Mouse (Mus musculus) frontal cortex, postnatal 25 days (tissue): ENCODE data around the gene Lgals7.
A peak's percentile ranks its signal among the peaks of the same experiment; 100 is the strongest.
"Not testable (repeated sequence)": the region's sequence is repeated elsewhere in the genome, so short reads cannot be mapped to it uniquely, and the experiment has no call there.

Source experiments
- DNase-seq, 2 experiments: peaks; one replicate each; pipeline ENCODE4 v3.0.0; 2022; ENCODE audit warnings: low spot score in 2 of 2

Lgals7 gene

GRCm38 (mm10) chr7:28877155-28877554, 13.5 kb downstream of the Lgals7 start:
- DNase-seq = no peak

GRCm38 (mm10) chr7:28877856-28878255, 14.2 kb downstream of the Lgals7 start:
- no peak for DNase-seq

- no peak for DNase-seq
Measured at GRCm38 (mm10) chr7:28879606-28880005, 16.0 kb downstream of the Lgals7 start.

- no peak for DNase-seq
Measured at GRCm38 (mm10) chr7:28880554-28880953, 16.9 kb downstream of the Lgals7 start.

- DNase-seq = no peak
Measured at GRCm38 (mm10) chr7:28881199-28881598, 17.5 kb downstream of the Lgals7 start, which contains the start of gene Capn12. Gene Capn12, plus strand, starts transcription at chr7:28881422.

GRCm38 (mm10) chr7:28883039-28883438, 19.4 kb downstream of the Lgals7 start:
- DNase-seq = no peak

- not testable (repeated sequence) for DNase-seq
Measured at GRCm38 (mm10) chr7:28883704-28884103, 20.1 kb downstream of the Lgals7 start.

GRCm38 (mm10) chr7:28886486-28886885, 22.8 kb downstream of the Lgals7 start:
- DNase-seq = no peak

- no peak for DNase-seq
Measured at GRCm38 (mm10) chr7:28888701-28889161, 25.1 kb downstream of the Lgals7 start.

- no peak for DNase-seq
Measured at GRCm38 (mm10) chr7:28892601-28893000, 28.9 kb downstream of the Lgals7 start.

- DNase-seq = no peak
Measured at GRCm38 (mm10) chr7:28893643-28894265, 30.1 kb downstream of the Lgals7 start.

- DNase-seq = no peak
Measured at GRCm38 (mm10) chr7:28894942-28895341, 31.3 kb downstream of the Lgals7 start.

- DNase-seq = no peak
Measured at GRCm38 (mm10) chr7:28897661-28898060, 34.0 kb downstream of the Lgals7 start.

GRCm38 (mm10) chr7:28899972-28900371, 36.3 kb downstream of the Lgals7 start:
- DNase-seq = no peak

- DNase-seq = no peak
Measured at GRCm38 (mm10) chr7:28901311-28902125, 37.9 kb downstream of the Lgals7 start.

- DNase-seq = no peak
Measured at GRCm38 (mm10) chr7:28902180-28902579, 38.5 kb downstream of the Lgals7 start.

GRCm38 (mm10) chr7:28902809-28903208, 39.2 kb downstream of the Lgals7 start:
- peak in 1 of 2 experiments; percentile 61 for DNase-seq

GRCm38 (mm10) chr7:28903778-28904177, 40.1 kb downstream of the Lgals7 start:
- peak in 1 of 2 experiments; percentile 54 for DNase-seq

GRCm38 (mm10) chr7:28907195-28907594, 43.5 kb downstream of the Lgals7 start:
- DNase-seq = no peak

GRCm38 (mm10) chr7:28911632-28912031, 48.0 kb downstream of the Lgals7 start:
- DNase-seq = no peak

- no peak for DNase-seq
Measured at GRCm38 (mm10) chr7:28913171-28913570, 49.5 kb downstream of the Lgals7 start.
